Mouse (Mus musculus) E14TG2a.4 (cell line): Measurements from ENCODE around the gene Camkv.

Experiments
- CTCF ChIP-seq: conservative IDR thresholded peaks from 2 replicates; pipeline ENCODE4 v1.5.1; 2014; ENCODE audit warnings: low read length
- NANOG ChIP-seq: IDR thresholded peaks from 2 replicates; pipeline ENCODE4 v1.6.1; 2014; ENCODE audit warnings: borderline replicate concordance, low read length, mixed read lengths
- POU5F1 ChIP-seq: IDR thresholded peaks from 2 replicates; pipeline ENCODE4 v1.6.1; 2014; ENCODE audit warnings: low read length, borderline replicate concordance

DNA sequence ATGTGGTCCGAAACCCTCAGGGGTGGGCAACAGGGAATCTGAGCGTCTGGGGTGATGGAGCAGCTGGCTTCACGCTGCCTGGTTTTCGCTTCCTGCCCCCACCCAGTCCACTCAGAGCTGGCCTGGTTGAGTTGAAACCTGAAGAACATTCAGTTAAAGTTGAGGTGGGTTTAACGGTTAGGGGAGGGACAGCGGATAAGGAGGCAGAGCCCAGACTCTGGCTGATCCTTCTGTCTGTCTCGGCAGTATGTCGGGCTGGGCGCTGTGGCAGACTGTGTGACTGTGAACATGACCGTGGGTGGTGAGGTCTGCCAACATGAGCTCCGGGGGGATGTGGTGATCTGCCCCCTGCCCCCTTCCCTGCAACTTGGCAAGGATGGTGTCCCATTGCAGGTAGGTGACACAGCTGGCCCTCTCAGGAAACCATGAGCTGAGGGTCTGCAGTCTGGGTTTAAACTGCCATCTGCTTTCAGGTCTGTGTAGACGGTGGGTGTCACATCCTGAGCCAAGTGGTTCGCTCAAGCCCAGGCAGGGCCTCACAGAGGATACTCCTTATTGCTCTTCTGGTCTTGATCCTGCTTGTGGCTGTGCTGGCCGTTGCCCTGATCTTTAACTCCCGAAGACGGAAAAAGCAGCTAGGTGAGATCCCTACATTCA lies 20.6 kb upstream of the Camkv start:
- no peak for TF ChIP-seq CTCF
- no peak for TF ChIP-seq NANOG
- TF ChIP-seq POU5F1 = no peak
